Mouse (Mus musculus): Measurements from ENCODE around the gene Mmp21. TPM values are rescaled to one million over a fixed set of nuclear protein-coding genes. Genes with fewer than 3 reads are reported as not detected.

Mmp21 gene
- not detected in 2 replicates for polyA plus RNA-seq (2012; ENCODE audit: insufficient read depth, low replicate concordance)

GRCm38 (mm10) chr7:133679961-133680360 lies at the start of gene Mmp21:
Mmp21 (minus strand) TSS chr7:133680061.
- no peak within 1 kb of the TSS for H3K4me3 ChIP-seq (replicated peaks)
- peaks cover 21% of the 10 kb centered on the region for H3K4me1 ChIP-seq
- H3K9me3 ChIP-seq = peaks cover 10% of the 10 kb centered on the region
- peaks cover 19% of the 10 kb centered on the region for H3K36me3 ChIP-seq (replicated peaks; ENCODE audit: low read length)
- TF ChIP-seq FLI1 (IDR thresholded peaks at IDR 0.05; ENCODE audit: low read length) = no peak
- TF ChIP-seq GATA1 (IDR thresholded peaks at IDR 0.05; ENCODE audit: borderline replicate concordance, low read length) = no peak
- H3K27me3 ChIP-seq (replicated peaks) = peaks cover 20% of the 10 kb centered on the region

- no peak overlapping the region for H3K4me3 ChIP-seq (replicated peaks)
- TF ChIP-seq FLI1 (IDR thresholded peaks at IDR 0.05; ENCODE audit: low read length) = no peak
- TF ChIP-seq GATA1 (IDR thresholded peaks at IDR 0.05; ENCODE audit: borderline replicate concordance, low read length) = no peak
- H3K4me1 ChIP-seq = peaks cover 48% of the 10 kb centered on the region
- peaks cover 30% of the 10 kb centered on the region for H3K36me3 ChIP-seq (replicated peaks; ENCODE audit: low read length)
- peaks cover under 1% of the 10 kb centered on the region for H3K27me3 ChIP-seq (replicated peaks)
- no peaks in the 10 kb centered on the region for H3K9me3 ChIP-seq
These were observed 49.5 kb upstream of the Mmp21 start for GRCm38 (mm10) chr7:133729351-133729750.

GRCm38 (mm10) chr7:133727027-133727426 lies 47.2 kb upstream of the Mmp21 start:
- Histone ChIP-seq H3K27me3 (replicated peaks) (no peaks in the 10 kb centered on the region), H3K9me3 (no peaks in the 10 kb centered on the region), H3K4me1 (peaks cover 42% of the 10 kb centered on the region), H3K4me3 (replicated peaks) (no peak overlapping the region), H3K36me3 (replicated peaks; ENCODE audit: low read length) (peaks cover 37% of the 10 kb centered on the region)
- no peak for TF ChIP-seq FLI1 (IDR thresholded peaks at IDR 0.05; ENCODE audit: low read length)
- no peak for TF ChIP-seq GATA1 (IDR thresholded peaks at IDR 0.05; ENCODE audit: borderline replicate concordance, low read length)

- TF ChIP-seq GATA1 (IDR thresholded peaks at IDR 0.05; ENCODE audit: borderline replicate concordance, low read length) (no peak), FLI1 (IDR thresholded peaks at IDR 0.05; ENCODE audit: low read length) (no peak)
- H3K36me3 ChIP-seq (replicated peaks; ENCODE audit: low read length) = peaks cover 52% of the 10 kb centered on the region
- H3K27me3 ChIP-seq (replicated peaks) = no peaks in the 10 kb centered on the region
- H3K9me3 ChIP-seq = no peaks in the 10 kb centered on the region
- no peak overlapping the region for H3K4me3 ChIP-seq (replicated peaks)
- H3K4me1 ChIP-seq = peaks cover 28% of the 10 kb centered on the region
These were observed 45.7 kb upstream of the Mmp21 start for GRCm38 (mm10) chr7:133725571-133725970.

- no peaks in the 10 kb centered on the region for H3K27me3 ChIP-seq (replicated peaks)
- no peak for TF ChIP-seq GATA1 (IDR thresholded peaks at IDR 0.05; ENCODE audit: borderline replicate concordance, low read length)
- no peak for TF ChIP-seq FLI1 (IDR thresholded peaks at IDR 0.05; ENCODE audit: low read length)
- H3K36me3 ChIP-seq (replicated peaks; ENCODE audit: low read length) = peaks cover 59% of the 10 kb centered on the region
- H3K4me1 ChIP-seq = peaks cover 21% of the 10 kb centered on the region
- no peaks in the 10 kb centered on the region for H3K9me3 ChIP-seq
- no peak overlapping the region for H3K4me3 ChIP-seq (replicated peaks)
These were observed 45.0 kb upstream of the Mmp21 start for GRCm38 (mm10) chr7:133724844-133725243.

- Histone ChIP-seq H3K4me1 (no peaks in the 10 kb centered on the region), H3K4me3 (replicated peaks) (no peak overlapping the region), H3K36me3 (replicated peaks; ENCODE audit: low read length) (peaks cover 100% of the 10 kb centered on the region), H3K27me3 (replicated peaks) (no peaks in the 10 kb centered on the region), H3K9me3 (no peaks in the 10 kb centered on the region)
- TF ChIP-seq GATA1 (IDR thresholded peaks at IDR 0.05; ENCODE audit: borderline replicate concordance, low read length) (no peak), FLI1 (IDR thresholded peaks at IDR 0.05; ENCODE audit: low read length) (no peak)
These were observed 40.8 kb upstream of the Mmp21 start for GRCm38 (mm10) chr7:133720616-133721015.

GRCm38 (mm10) chr7:133718580-133718979 lies 38.7 kb upstream of the Mmp21 start:
- H3K9me3 ChIP-seq = no peaks in the 10 kb centered on the region
- peaks cover 100% of the 10 kb centered on the region for H3K36me3 ChIP-seq (replicated peaks; ENCODE audit: low read length)
- no peaks in the 10 kb centered on the region for H3K27me3 ChIP-seq (replicated peaks)
- no peak for TF ChIP-seq FLI1 (IDR thresholded peaks at IDR 0.05; ENCODE audit: low read length)
- no peak for TF ChIP-seq GATA1 (IDR thresholded peaks at IDR 0.05; ENCODE audit: borderline replicate concordance, low read length)
- H3K4me3 ChIP-seq (replicated peaks) = no peak overlapping the region
- peaks cover 9% of the 10 kb centered on the region; the same call in 1 of the 2 replicates for H3K4me1 ChIP-seq

- Histone ChIP-seq H3K4me1 (peaks cover 17% of the 10 kb centered on the region), H3K9me3 (no peaks in the 10 kb centered on the region), H3K4me3 (replicated peaks) (no peak overlapping the region), H3K36me3 (replicated peaks; ENCODE audit: low read length) (peaks cover 87% of the 10 kb centered on the region), H3K27me3 (replicated peaks) (no peaks in the 10 kb centered on the region)
- TF ChIP-seq FLI1 (IDR thresholded peaks at IDR 0.05; ENCODE audit: low read length) = no peak
- TF ChIP-seq GATA1 (IDR thresholded peaks at IDR 0.05; ENCODE audit: borderline replicate concordance, low read length) = no peak
These were observed 35.5 kb upstream of the Mmp21 start for GRCm38 (mm10) chr7:133715387-133715786.

- no peaks in the 10 kb centered on the region for H3K27me3 ChIP-seq (replicated peaks)
- no peak for TF ChIP-seq GATA1 (IDR thresholded peaks at IDR 0.05; ENCODE audit: borderline replicate concordance, low read length)
- no peak for TF ChIP-seq FLI1 (IDR thresholded peaks at IDR 0.05; ENCODE audit: low read length)
- peaks cover 25% of the 10 kb centered on the region for H3K4me1 ChIP-seq
- H3K9me3 ChIP-seq = no peaks in the 10 kb centered on the region
- H3K4me3 ChIP-seq (replicated peaks) = no peak overlapping the region
- H3K36me3 ChIP-seq (replicated peaks; ENCODE audit: low read length) = peaks cover 10% of the 10 kb centered on the region
These were observed 27.4 kb upstream of the Mmp21 start for GRCm38 (mm10) chr7:133707301-133707700.

- no peak overlapping the region for H3K4me3 ChIP-seq (replicated peaks)
- H3K36me3 ChIP-seq (replicated peaks; ENCODE audit: low read length) = peaks cover 24% of the 10 kb centered on the region
- H3K4me1 ChIP-seq = peaks cover 43% of the 10 kb centered on the region
- H3K9me3 ChIP-seq = no peaks in the 10 kb centered on the region
- no peaks in the 10 kb centered on the region for H3K27me3 ChIP-seq (replicated peaks)
- TF ChIP-seq GATA1 (IDR thresholded peaks at IDR 0.05; ENCODE audit: borderline replicate concordance, low read length) (no peak), FLI1 (IDR thresholded peaks at IDR 0.05; ENCODE audit: low read length) (no peak)
These were observed 24.0 kb upstream of the Mmp21 start for GRCm38 (mm10) chr7:133703906-133704305.

GRCm38 (mm10) chr7:133702333-133702732 lies 22.5 kb upstream of the Mmp21 start:
- Histone ChIP-seq H3K9me3 (no peaks in the 10 kb centered on the region), H3K4me3 (replicated peaks) (no peak overlapping the region), H3K4me1 (peaks cover 47% of the 10 kb centered on the region), H3K36me3 (replicated peaks; ENCODE audit: low read length) (peaks cover 31% of the 10 kb centered on the region), H3K27me3 (replicated peaks) (no peaks in the 10 kb centered on the region)
- TF ChIP-seq FLI1 (IDR thresholded peaks at IDR 0.05; ENCODE audit: low read length) (no peak), GATA1 (IDR thresholded peaks at IDR 0.05; ENCODE audit: borderline replicate concordance, low read length) (no peak)

Data from megakaryocyte, embryonic 14.5 days (primary cell).